Mouse (Mus musculus) limb, embryonic 13.5 days (tissue): ENCODE results near the gene Etv6. TPM values are rescaled to one million over a fixed set of nuclear protein-coding genes. Genes with fewer than 3 reads are reported as not detected.
A peak's percentile ranks its signal among the peaks of the same experiment; 100 is the strongest.

Source experiments
- ATAC-seq: fragments of 200-750 bp; cut with Nextera tagmentation; 2 replicates; pipeline ENCODE4 v1.8.0; 2017; ENCODE audit warnings: low read depth, moderate number of reproducible peaks, moderate TSS enrichment; ENCODE audit not compliant: low FRiP score
- H3K27ac ChIP-seq: fragments of 300-500 bp; sonication (generic); 2 replicates; pipeline ENCODE4 v1.5.1; 2015; ENCODE audit warnings: inconsistent platforms, mild to moderate bottlenecking, moderate library complexity
- H3K27me3 ChIP-seq: fragments of 300-500 bp; sonication (generic); 2 replicates; pipeline ENCODE4 v1.6.1; 2015; ENCODE audit warnings: mild to moderate bottlenecking, inconsistent platforms
- H3K36me3 ChIP-seq: fragments of 300-500 bp; sonication (generic); 2 replicates; pipeline ENCODE4 v1.6.1; 2015; ENCODE audit warnings: inconsistent platforms, mild to moderate bottlenecking, moderate library complexity
- H3K4me1 ChIP-seq: fragments of 300-500 bp; sonication (generic); 2 replicates; pipeline ENCODE4 v1.6.1; 2015; ENCODE audit warnings: inconsistent platforms
- H3K4me2 ChIP-seq: fragments of 300-500 bp; sonication (generic); replicated peaks from 2 replicates; pipeline ENCODE4 v1.6.1; 2015; ENCODE audit warnings: inconsistent platforms, mild to moderate bottlenecking, moderate library complexity
- H3K4me3 ChIP-seq: fragments of 300-500 bp; sonication (generic); 2 replicates; pipeline ENCODE4 v1.5.1; 2015; ENCODE audit warnings: moderate library complexity, mild to moderate bottlenecking, inconsistent platforms
- H3K9ac ChIP-seq: fragments of 300-500 bp; sonication (generic); 2 replicates; pipeline ENCODE4 v1.6.1; 2015; ENCODE audit warnings: mild to moderate bottlenecking, inconsistent platforms
- H3K9me3 ChIP-seq: fragments of 300-500 bp; sonication (generic); 2 replicates; pipeline ENCODE4 v1.6.1; 2016; ENCODE audit warnings: inconsistent platforms
- WGBS: fragments of 180-500 bp; shearing (Covaris S2); methylation state at CpG from one replicate; pipeline ENCODE4 v1.1.7; 2015; 5-methylcytosine and 5-hydroxymethylcytosine counted together
- polyA plus RNA-seq: library from polyadenylated mRNA; unstranded; fragments of >200 nt; fragmentation: Nextera tagmentation; extraction: Ambion mirVana; gene quantifications from 2 replicates; pipeline ENCODE4 v1.2.1, GENCODE M21; 2015

Etv6 gene
- polyA plus RNA-seq, 1 experiment from 2014 or later = 15.4 TPM

GRCm38 (mm10) chr6:134262383-134262782, 226.9 kb downstream of the Etv6 start:
- no peaks in the 10 kb centered on the region for H3K27me3 ChIP-seq
- peaks cover 77% of the 10 kb centered on the region for H3K36me3 ChIP-seq
- H3K9ac ChIP-seq = no peak overlapping the region
- WGBS = 93% methylated on average over 4 of the region's 4 CpGs
- H3K4me3 ChIP-seq = no peak overlapping the region
- peaks cover 4% of the 10 kb centered on the region; the same call in 1 of the 2 replicates for H3K9me3 ChIP-seq
- H3K27ac ChIP-seq = no peak overlapping the region
- H3K4me2 ChIP-seq = no peak overlapping the region
- peaks cover 12% of the 10 kb centered on the region for H3K4me1 ChIP-seq
- no peak for ATAC-seq

GRCm38 (mm10) chr6:134262911-134263607, 227.6 kb downstream of the Etv6 start:
- WGBS = 89% methylated on average over 6 of the region's 6 CpGs
- Histone ChIP-seq H3K36me3 (peaks cover 79% of the 10 kb centered on the region), H3K27me3 (no peaks in the 10 kb centered on the region), H3K4me3 (no peak overlapping the region), H3K4me2 (no peak overlapping the region), H3K9ac (no peak overlapping the region), H3K4me1 (peaks cover 12% of the 10 kb centered on the region), H3K9me3 (peaks cover 4% of the 10 kb centered on the region; the same call in 1 of the 2 replicates), H3K27ac (no peak overlapping the region)
- no peak for ATAC-seq

GRCm38 (mm10) chr6:134273884-134274283, 238.4 kb downstream of the Etv6 start:
- no peak for ATAC-seq
- Histone ChIP-seq H3K4me1 (no peaks in the 10 kb centered on the region), H3K27ac (no peak overlapping the region), H3K27me3 (no peaks in the 10 kb centered on the region), H3K9ac (no peak overlapping the region), H3K36me3 (peaks cover 30% of the 10 kb centered on the region), H3K4me2 (no peak overlapping the region), H3K9me3 (no peaks in the 10 kb centered on the region), H3K4me3 (no peak overlapping the region)
- WGBS = 85% methylated on average over 2 of the region's 2 CpGs

- 81% methylated on average over 2 of the region's 2 CpGs for WGBS
- Histone ChIP-seq H3K27me3 (no peaks in the 10 kb centered on the region), H3K9ac (no peak overlapping the region), H3K36me3 (peaks cover 8% of the 10 kb centered on the region), H3K4me3 (no peak overlapping the region), H3K4me2 (no peak overlapping the region), H3K4me1 (peaks cover 7% of the 10 kb centered on the region; the same call in 1 of the 2 replicates), H3K9me3 (no peaks in the 10 kb centered on the region), H3K27ac (no peak overlapping the region)
- ATAC-seq = no peak
Observed at GRCm38 (mm10) chr6:134276954-134277353, 241.5 kb downstream of the Etv6 start.

- no peak overlapping the region for H3K9ac ChIP-seq
- 79% methylated on average over 3 of the region's 3 CpGs for WGBS
- no peaks in the 10 kb centered on the region for H3K36me3 ChIP-seq
- H3K4me3 ChIP-seq = no peak overlapping the region
- H3K27me3 ChIP-seq = no peaks in the 10 kb centered on the region
- peaks cover 7% of the 10 kb centered on the region; the same call in 1 of the 2 replicates for H3K4me1 ChIP-seq
- no peaks in the 10 kb centered on the region for H3K9me3 ChIP-seq
- ATAC-seq = no peak
- no peak overlapping the region for H3K4me2 ChIP-seq
- no peak overlapping the region for H3K27ac ChIP-seq
Observed at GRCm38 (mm10) chr6:134282095-134282494, 246.6 kb downstream of the Etv6 start.

GRCm38 (mm10) chr6:134291823-134292222, 256.3 kb downstream of the Etv6 start:
- Histone ChIP-seq H3K9ac (no peak overlapping the region), H3K9me3 (no peaks in the 10 kb centered on the region), H3K4me1 (peaks cover 6% of the 10 kb centered on the region), H3K36me3 (no peaks in the 10 kb centered on the region), H3K4me2 (no peak overlapping the region), H3K4me3 (no peak overlapping the region), H3K27me3 (no peaks in the 10 kb centered on the region), H3K27ac (no peak overlapping the region)
- 78% methylated on average over 3 of the region's 3 CpGs for WGBS
- no peak for ATAC-seq

- 90% methylated on average over 5 of the region's 5 CpGs for WGBS
- no peaks in the 10 kb centered on the region for H3K9me3 ChIP-seq
- no peak overlapping the region for H3K27ac ChIP-seq
- H3K9ac ChIP-seq = no peak overlapping the region
- no peak for ATAC-seq
- H3K27me3 ChIP-seq = no peaks in the 10 kb centered on the region
- no peaks in the 10 kb centered on the region for H3K36me3 ChIP-seq
- peaks cover 6% of the 10 kb centered on the region for H3K4me1 ChIP-seq
- H3K4me2 ChIP-seq = no peak overlapping the region
- H3K4me3 ChIP-seq = no peak overlapping the region
Observed at GRCm38 (mm10) chr6:134292404-134292803, 256.9 kb downstream of the Etv6 start.

- no peak overlapping the region for H3K27ac ChIP-seq
- ATAC-seq = peak; percentile 44; the same call in 1 of the 2 replicates
- no peak overlapping the region for H3K4me3 ChIP-seq
- H3K9me3 ChIP-seq = no peaks in the 10 kb centered on the region
- H3K36me3 ChIP-seq = no peaks in the 10 kb centered on the region
- peaks cover 6% of the 10 kb centered on the region for H3K4me1 ChIP-seq
- WGBS = 46% methylated on average over 9 of the region's 9 CpGs
- H3K4me2 ChIP-seq = no peak overlapping the region
- H3K9ac ChIP-seq = no peak overlapping the region
- H3K27me3 ChIP-seq = no peaks in the 10 kb centered on the region
Observed at GRCm38 (mm10) chr6:134293615-134294508, 258.4 kb downstream of the Etv6 start.

GRCm38 (mm10) chr6:134297884-134298619, 262.6 kb downstream of the Etv6 start:
- Histone ChIP-seq H3K27ac (no peak overlapping the region), H3K9ac (no peak overlapping the region), H3K4me1 (peaks cover 6% of the 10 kb centered on the region), H3K4me2 (no peak overlapping the region), H3K36me3 (no peaks in the 10 kb centered on the region), H3K27me3 (no peaks in the 10 kb centered on the region), H3K4me3 (no peak overlapping the region), H3K9me3 (no peaks in the 10 kb centered on the region)
- 84% methylated on average over 13 of the region's 13 CpGs for WGBS
- no peak for ATAC-seq

- no peaks in the 10 kb centered on the region for H3K9me3 ChIP-seq
- H3K4me3 ChIP-seq = no peak overlapping the region
- no peaks in the 10 kb centered on the region for H3K36me3 ChIP-seq
- H3K4me2 ChIP-seq = no peak overlapping the region
- no peak overlapping the region for H3K27ac ChIP-seq
- no peaks in the 10 kb centered on the region for H3K27me3 ChIP-seq
- no peak for ATAC-seq
- no peak overlapping the region for H3K9ac ChIP-seq
- WGBS = 85% methylated on average over 1 of the region's 1 CpGs
- no peaks in the 10 kb centered on the region for H3K4me1 ChIP-seq
Observed at GRCm38 (mm10) chr6:134301951-134302350, 266.5 kb downstream of the Etv6 start.

- Histone ChIP-seq H3K4me3 (no peak overlapping the region), H3K27ac (no peak overlapping the region), H3K9ac (no peak overlapping the region), H3K4me1 (no peaks in the 10 kb centered on the region), H3K4me2 (no peak overlapping the region), H3K27me3 (no peaks in the 10 kb centered on the region), H3K9me3 (no peaks in the 10 kb centered on the region), H3K36me3 (no peaks in the 10 kb centered on the region)
- ATAC-seq = no peak
- WGBS = 85% methylated on average over 4 of the region's 4 CpGs
Observed at GRCm38 (mm10) chr6:134311346-134311745, 275.8 kb downstream of the Etv6 start.

- 89% methylated on average over 8 of the region's 8 CpGs for WGBS
- Histone ChIP-seq H3K9me3 (no peaks in the 10 kb centered on the region), H3K27ac (no peak overlapping the region), H3K4me3 (no peak overlapping the region), H3K9ac (no peak overlapping the region), H3K27me3 (no peaks in the 10 kb centered on the region), H3K4me1 (no peaks in the 10 kb centered on the region), H3K4me2 (no peak overlapping the region), H3K36me3 (no peaks in the 10 kb centered on the region)
- no peak for ATAC-seq
Observed at GRCm38 (mm10) chr6:134312571-134312970, 277.1 kb downstream of the Etv6 start.
